In genomic region chr3:94581793-94582455, GRCm38 (mm10) we compare ENCODE assay signal across 7 mouse cellular contexts. TPM values are rescaled to one million over a fixed set of nuclear protein-coding genes. Genes with fewer than 3 reads are reported as not detected.
DNase-seq lines count a peak whose midpoint lies in the region; ATAC-seq and TF ChIP-seq lines count a peak whose summit lies in the region.

No protein-coding gene starts in this region.

- DNase-seq in lung, postnatal 25 days (ENCODE audit: low spot score) = no peak
- DNase-seq in c-Kit-negative CD71-positive TER-119-positive erythroid progenitor cells, embryonic 14.5 days (ENCODE audit: low read depth, low spot score) = peak; percentile 12
- DNase-seq in forelimb bud, embryonic 11.5 days (ENCODE audit: low read depth, low spot score) = peak; percentile 20
- DNase-seq in stomach, postnatal 0 days (ENCODE audit: low spot score) = no peak
- no peak for DNase-seq in cerebellum, adult 18-20 months

- WGBS in lung, embryonic 16.5 days = 2% methylated on average over 22 of the region's 48 CpGs
- whole genome bisulfite sequencing in liver, embryonic 16.5 days (ENCODE audit: insufficient replicate concordance) = under 1% methylated on average over 48 of the region's 48 CpGs
- 0% methylated on average over 33 of the region's 48 CpGs for WGBS in stomach, postnatal 0 days

- peak; percentile 79 for ATAC-seq in lung, embryonic 16.5 days (ENCODE audit: low read depth)
- ATAC-seq in liver, embryonic 16.5 days (ENCODE audit: low read depth) = peak; percentile 73
- peak; percentile 81 for ATAC-seq in stomach, postnatal 0 days (ENCODE audit: low FRiP score, low TSS enrichment)

- H3K27me3 ChIP-seq in lung, embryonic 16.5 days (ENCODE audit: control insufficient read depth, insufficient read depth, low read depth, low read length) = no peaks in the 10 kb centered on the region
- no peaks in the 10 kb centered on the region for H3K27me3 ChIP-seq in liver, embryonic 16.5 days (ENCODE audit: control insufficient read depth, insufficient read depth, low read depth, low read length)
- H3K27me3 ChIP-seq in stomach, postnatal 0 days (ENCODE audit: control insufficient read depth, insufficient read depth, low read length) = no peaks in the 10 kb centered on the region

- H3K4me2 ChIP-seq in lung, embryonic 16.5 days (ENCODE audit: low read depth, low read length) = peak overlapping the region; percentile 92
- H3K4me2 ChIP-seq in liver, embryonic 16.5 days (ENCODE audit: low read depth, low read length) = peak overlapping the region; percentile 96
- peak overlapping the region; percentile 56 for H3K4me2 ChIP-seq in stomach, postnatal 0 days (replicated peaks; ENCODE audit: low read depth)

- H3K36me3 ChIP-seq in lung, embryonic 16.5 days (ENCODE audit: control insufficient read depth, insufficient read depth, low read length) = no peaks in the 10 kb centered on the region
- H3K36me3 ChIP-seq in liver, embryonic 16.5 days (ENCODE audit: control insufficient read depth, insufficient read depth) = no peaks in the 10 kb centered on the region
- no peaks in the 10 kb centered on the region for H3K36me3 ChIP-seq in stomach, postnatal 0 days (ENCODE audit: control insufficient read depth, insufficient read depth, low read length)

- TF ChIP-seq EP300 in stomach, postnatal 0 days (optimal IDR thresholded peaks at IDR 0.05) = no peak

- no peaks in the 10 kb centered on the region for H3K9me3 ChIP-seq in lung, embryonic 16.5 days (ENCODE audit: control insufficient read depth, low read length)
- no peaks in the 10 kb centered on the region for H3K9me3 ChIP-seq in liver, embryonic 16.5 days (replicated peaks; ENCODE audit: control insufficient read depth, low read length)
- H3K9me3 ChIP-seq in stomach, postnatal 0 days (ENCODE audit: control insufficient read depth, low read length) = no peaks in the 10 kb centered on the region

- TF ChIP-seq CTCF in stomach, postnatal 0 days (IDR thresholded peaks at IDR 0.05; ENCODE audit: low read depth) = no peak

- peak overlapping the region; percentile 93 for H3K9ac ChIP-seq in lung, embryonic 16.5 days (ENCODE audit: low read length)
- peak overlapping the region; percentile 89 for H3K9ac ChIP-seq in liver, embryonic 16.5 days (ENCODE audit: low read depth, low read length)
- H3K9ac ChIP-seq in stomach, postnatal 0 days (ENCODE audit: low read length) = peak overlapping the region; percentile 83

- H3K27ac ChIP-seq in lung, embryonic 16.5 days (ENCODE audit: low read length) = peak overlapping the region; percentile 90
- H3K27ac ChIP-seq in liver, embryonic 16.5 days (ENCODE audit: low read length) = peak overlapping the region; percentile 84
- H3K27ac ChIP-seq in stomach, postnatal 0 days (replicated peaks) = peak overlapping the region; percentile 87

- peak overlapping the region; percentile 96 for H3K4me3 ChIP-seq in lung, embryonic 16.5 days (ENCODE audit: low read length)
- peak overlapping the region; percentile 91 for H3K4me3 ChIP-seq in liver, embryonic 16.5 days (ENCODE audit: low read depth, low read length)
- peak overlapping the region; percentile 82 for H3K4me3 ChIP-seq in stomach, postnatal 0 days (ENCODE audit: low read depth, low read length)

- H3K4me1 ChIP-seq in lung, embryonic 16.5 days (replicated peaks; ENCODE audit: control insufficient read depth, insufficient read depth, low read length) = peaks cover 17% of the 10 kb centered on the region
- H3K4me1 ChIP-seq in liver, embryonic 16.5 days (ENCODE audit: control insufficient read depth, low read depth, low read length) = peaks cover 10% of the 10 kb centered on the region
- peaks cover 2% of the 10 kb centered on the region; the same call in 1 of the 2 replicates for H3K4me1 ChIP-seq in stomach, postnatal 0 days (replicated peaks; ENCODE audit: control insufficient read depth, insufficient read depth)

RNA-seq across cellular contexts. Expression of gene Snx27, which starts 0.6 kb away (rescaled TPM):
- 38.6 and 45.6 TPM in 2 replicates for polyA plus RNA-seq in lung, embryonic 16.5 days (2015; fragmentation: Nextera tagmentation; extraction: Ambion mirVana)
- polyA plus RNA-seq in liver, embryonic 16.5 days (2015; fragmentation: Nextera tagmentation; extraction: Ambion mirVana) = 10.2 and 12.3 TPM in 2 replicates
- polyA plus RNA-seq in stomach, postnatal 0 days (2015; fragmentation: Nextera tagmentation; extraction: Ambion mirVana) = 17.6 and 20.3 TPM in 2 replicates

Comparison
In these comparisons a context has a peak if more than half of its experiments do, and no peak if none do; other contexts are left out.
1. DNase-seq: peak in c-Kit-negative CD71-positive TER-119-positive erythroid progenitor cells, embryonic 14.5 days (single experiment) and forelimb bud, embryonic 11.5 days (single experiment); none in lung, postnatal 25 days (single experiment), stomach, postnatal 0 days (single experiment) and cerebellum, adult 18-20 months (0 of 2).
2. Peak in every context shown above with its lines, with median percentiles within 50 percentile points of each other: ATAC-seq, H3K27ac ChIP-seq, H3K4me2 ChIP-seq, H3K4me3 ChIP-seq and H3K9ac ChIP-seq.